Mouse (Mus musculus) neural tube, embryonic 11.5 days (tissue): ENCODE measurements around the gene Smim22. TPM values are rescaled to one million over a fixed set of nuclear protein-coding genes. Genes with fewer than 3 reads are reported as not detected.

Experiments used
- ATAC-seq: fragments of 200-750 bp; cut with Nextera tagmentation; 2 replicates; pipeline ENCODE4 v1.8.0; 2017; ENCODE audit warnings: moderate number of reproducible peaks, mild to moderate bottlenecking, moderate TSS enrichment, moderate library complexity; ENCODE audit not compliant: insufficient read depth, low FRiP score, low TSS enrichment
- DNase-seq: peaks from one replicate; pipeline ENCODE4 v3.0.0-alpha.2; 2015; ENCODE audit warnings: low spot score
- H3K27ac ChIP-seq: fragments of 300-500 bp; sonication (generic); 2 replicates; pipeline ENCODE4 v1.5.1; 2014; ENCODE audit warnings: low read depth, mild to moderate bottlenecking, low read length
- H3K27me3 ChIP-seq: fragments of 300-500 bp; sonication (generic); 2 replicates; pipeline ENCODE4 v1.6.1; 2014; ENCODE audit warnings: mild to moderate bottlenecking, low read length, mixed read lengths; ENCODE audit not compliant: control insufficient read depth, insufficient read depth
- H3K36me3 ChIP-seq: fragments of 300-500 bp; sonication (generic); 2 replicates; pipeline ENCODE4 v1.6.1; 2014; ENCODE audit warnings: mild to moderate bottlenecking, low read length, moderate library complexity, mixed read lengths; ENCODE audit not compliant: control insufficient read depth, insufficient read depth
- H3K4me1 ChIP-seq: fragments of 300-500 bp; sonication (generic); 2 replicates; pipeline ENCODE4 v1.6.1; 2014; ENCODE audit warnings: low read length, mixed read lengths; ENCODE audit not compliant: control insufficient read depth, insufficient read depth
- H3K4me2 ChIP-seq: fragments of 300-500 bp; sonication (generic); 2 replicates; pipeline ENCODE4 v1.6.1; 2014; ENCODE audit warnings: low read depth, mild to moderate bottlenecking, moderate library complexity
- H3K4me3 ChIP-seq: fragments of 300-500 bp; sonication (generic); 2 replicates; pipeline ENCODE4 v1.5.1; 2014; ENCODE audit warnings: low read depth, low read length
- H3K9ac ChIP-seq: fragments of 300-500 bp; sonication (generic); 2 replicates; pipeline ENCODE4 v1.6.1; 2014; ENCODE audit warnings: mild to moderate bottlenecking, low read length
- H3K9me3 ChIP-seq: fragments of 300-500 bp; sonication (generic); 2 replicates; pipeline ENCODE4 v1.6.1; 2016; ENCODE audit warnings: low read length; ENCODE audit not compliant: control insufficient read depth
- WGBS: fragments of 180-500 bp; shearing (Covaris S2); extraction: QIAGEN DNeasy Blood & Tissue Kit; methylation state at CpG from one replicate; pipeline ENCODE4 v1.1.7; 2014; 5-methylcytosine and 5-hydroxymethylcytosine counted together
- polyA plus RNA-seq: library from polyadenylated mRNA; unstranded; fragments of >200 nt; fragmentation: Nextera tagmentation; extraction: Ambion mirVana; gene quantifications from 2 replicates; pipeline ENCODE4 v1.2.1, GENCODE M21; 2014

Gene Smim22
- polyA plus RNA-seq, 1 experiment from 2014 or later, result not detected

DNA sequence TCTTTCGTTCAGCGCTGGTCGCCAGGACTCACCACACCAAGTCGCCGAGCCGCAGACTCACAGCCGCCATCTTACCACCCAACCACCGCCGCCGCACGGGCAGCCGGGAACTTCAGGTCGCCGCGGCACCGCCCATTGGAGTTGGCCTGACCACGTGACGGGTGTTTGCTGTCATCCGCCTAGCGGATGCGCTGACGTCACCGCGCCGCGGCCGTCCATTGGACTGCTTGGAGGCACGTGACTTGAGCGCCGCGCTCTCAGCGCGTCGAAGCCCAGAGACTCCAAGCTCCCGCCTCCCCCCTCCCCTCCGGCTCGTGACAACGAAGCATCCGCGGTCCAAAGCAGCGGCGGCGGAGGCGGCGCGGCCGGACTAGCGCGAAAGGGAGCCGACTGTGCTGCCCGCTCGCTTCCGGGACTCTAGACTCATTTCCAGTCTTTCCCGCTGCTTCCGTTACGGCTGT is 42.7 kb downstream of the Smim22 start, which contains the start of the genes Glyr1 and Ubn1:
Gene Glyr1 (minus strand): TSS at position 90 of the 461 bp plus-strand sequence.
Gene Ubn1 (plus strand): TSS at position 284 of the 461 bp plus-strand sequence.
- Histone ChIP-seq H3K9ac (peak within 1 kb of the TSS; percentile 90), H3K4me1 (peaks cover 12% of the 10 kb centered on the region), H3K27me3 (no peaks in the 10 kb centered on the region), H3K36me3 (peaks cover 3% of the 10 kb centered on the region), H3K9me3 (no peaks in the 10 kb centered on the region), H3K4me3 (peak within 1 kb of the TSS; percentile 91), H3K4me2 (peak within 1 kb of the TSS; percentile 97), H3K27ac (peak within 1 kb of the TSS; percentile 93)
- DNase-seq, result peak; percentile 99
- under 1% methylated on average over 56 of the region's 56 CpGs for WGBS
- peak; percentile 99 for ATAC-seq

DNA sequence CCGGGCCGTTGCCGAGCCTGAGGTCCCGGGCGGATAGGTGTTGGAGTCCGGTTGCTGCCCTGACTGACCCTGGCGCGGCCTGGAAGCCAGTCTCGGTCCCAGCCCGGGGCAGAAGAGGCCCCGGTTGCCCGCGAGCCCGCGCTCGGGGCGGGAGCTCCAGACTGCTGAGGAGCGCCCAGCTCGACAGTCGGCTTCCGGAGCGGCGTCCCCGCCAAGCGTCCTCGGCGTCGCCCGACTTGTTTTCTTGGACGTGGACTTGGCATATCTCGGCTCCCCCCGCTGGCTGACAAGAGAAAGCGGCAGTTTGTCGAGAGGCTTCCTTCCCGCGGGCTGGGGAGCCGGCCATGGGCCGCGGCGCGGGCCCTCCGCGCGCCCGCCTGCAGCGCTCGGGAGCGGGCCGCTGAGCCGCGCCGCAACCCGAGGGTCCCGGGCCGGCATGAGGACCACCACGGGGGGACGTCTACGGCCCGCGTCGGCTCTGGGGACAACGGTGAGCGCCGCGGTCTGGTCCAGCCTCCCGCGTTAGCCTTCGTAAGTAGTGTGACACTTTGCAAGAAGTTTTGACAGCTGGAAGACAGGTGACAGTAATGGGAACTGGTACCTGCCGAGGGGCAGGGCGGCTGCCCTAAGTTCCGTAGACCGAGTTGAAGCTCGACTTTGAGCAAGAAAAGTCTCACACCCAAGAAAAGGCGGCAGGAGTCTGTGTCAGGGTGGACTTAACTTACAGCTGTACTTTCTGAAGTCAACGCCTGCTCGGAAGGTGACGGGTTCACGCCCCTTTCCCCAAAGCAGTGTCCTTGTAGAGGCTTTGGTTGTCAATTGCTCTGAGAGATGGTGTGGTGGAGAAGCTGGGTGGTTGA is 43.4 kb downstream of the Smim22 start:
- Histone ChIP-seq H3K27me3 (no peaks in the 10 kb centered on the region), H3K36me3 (peaks cover 3% of the 10 kb centered on the region), H3K9me3 (no peaks in the 10 kb centered on the region), H3K4me1 (peaks cover 12% of the 10 kb centered on the region), H3K4me2 (peak overlapping the region; percentile 97), H3K4me3 (peak overlapping the region; percentile 91), H3K9ac (peak overlapping the region; percentile 90), H3K27ac (peak overlapping the region; percentile 93)
- under 1% methylated on average over 69 of the region's 78 CpGs for WGBS
- peak; percentile 75 for DNase-seq
- ATAC-seq, result peak; percentile 77

Other genes with a start within 250 kb of the Smim22 start
- gene Cdip1, start 217.0 kb upstream of the Smim22 start, polyA plus RNA-seq, result 102 and 104 TPM in 2 replicates
- gene 4930562C15Rik, start 171.9 kb upstream of the Smim22 start, polyA plus RNA-seq, result 0.20 and 0.38 TPM in 2 replicates
- 35.3 and 38.4 TPM in 2 replicates for gene Ubald1, start 127.0 kb upstream of the Smim22 start, polyA plus RNA-seq
- 81.6 and 85.5 TPM in 2 replicates for gene Mgrn1, start 121.0 kb upstream of the Smim22 start, polyA plus RNA-seq
- gene Nudt16l1, start 68.5 kb upstream of the Smim22 start, polyA plus RNA-seq, result 140 and 141 TPM in 2 replicates
- 42.4 and 44.9 TPM in 2 replicates for gene Anks3, start 43.1 kb upstream of the Smim22 start, polyA plus RNA-seq
- gene Sept12, start 9.4 kb upstream of the Smim22 start, polyA plus RNA-seq, result not detected in 2 replicates
- 83.0 and 88.0 TPM in 2 replicates for gene Rogdi, start 6.3 kb downstream of the Smim22 start, polyA plus RNA-seq
- 178 and 199 TPM in 2 replicates for gene Glyr1, start 42.6 kb downstream of the Smim22 start, polyA plus RNA-seq
- gene Ubn1, start 42.8 kb downstream of the Smim22 start, polyA plus RNA-seq, result 22.6 and 24.5 TPM in 2 replicates
- 1.1 TPM in 2 replicates for gene Ppl, start 125.1 kb downstream of the Smim22 start, polyA plus RNA-seq
- 0.58 and 0.81 TPM in 2 replicates for gene Sec14l5, start 139.8 kb downstream of the Smim22 start, polyA plus RNA-seq
- 13.6 and 16.9 TPM in 2 replicates for gene Nagpa, start 196.7 kb downstream of the Smim22 start, polyA plus RNA-seq
- 5.2 and 6.5 TPM in 2 replicates for gene AU021092, start 215.0 kb downstream of the Smim22 start, polyA plus RNA-seq
- gene Alg1, start 226.3 kb downstream of the Smim22 start, polyA plus RNA-seq, result 26.1 and 26.9 TPM in 2 replicates
- gene Eef2kmt, start 248.7 kb downstream of the Smim22 start, polyA plus RNA-seq, result 10.6 and 15.2 TPM in 2 replicates